ENCODE assay signal across 8 mouse cellular contexts in the genomic region with DNA sequence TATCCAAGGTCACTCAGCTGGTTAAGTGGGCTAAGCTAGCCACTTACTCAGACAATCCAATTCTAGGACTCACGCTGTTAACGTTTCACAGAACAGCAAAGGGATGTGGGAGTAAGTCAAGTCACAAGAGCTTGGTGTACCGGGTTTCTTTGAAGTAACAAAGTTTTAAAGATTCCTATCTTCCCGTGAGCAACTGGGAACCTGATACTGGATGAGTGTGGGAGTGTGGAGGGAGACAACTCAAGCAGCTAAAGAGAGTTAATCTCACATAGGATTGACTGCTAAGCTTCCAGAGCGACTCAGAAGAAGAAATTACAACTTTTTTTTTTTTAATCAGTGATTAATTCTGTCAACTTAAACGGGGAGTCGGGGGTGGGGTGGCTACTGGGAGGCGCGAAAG. TPM values are rescaled to one million over a fixed set of nuclear protein-coding genes. Genes with fewer than 3 reads are reported as not detected.
A peak's percentile ranks its signal among the peaks of the same experiment; 100 is the strongest.
DNase-seq lines count a peak whose midpoint lies in the region; ATAC-seq and TF ChIP-seq lines count a peak whose summit lies in the region.

No protein-coding gene starts in this region.

- in situ Hi-C loops in ES-E14 (cut with MboI; ENCODE audit: low sequenced_read_pairs in 2 of 2, unreplicated experiment in 2 of 2): no loop called here

- H3K4me1 ChIP-seq in heart, embryonic 14.5 days (ENCODE audit: control insufficient read depth in 2 of 2, insufficient read depth in 2 of 2, low read length in 2 of 2): peaks cover 0 to 11% of the 10 kb centered on the region in 2 experiments; a peak in 2 of 4 replicates
- 0 out of 4 replicates have a peak, but pooled peaks cover 0 to 1% of the 10 kb centered on the region in 2 experiments for H3K4me1 ChIP-seq in ES-E14 (ENCODE audit: control insufficient read depth in 2 of 2, insufficient read depth in 2 of 2, low read length in 2 of 2, poor library complexity in 1 of 2)
- peaks cover 10% of the 10 kb centered on the region for H3K4me1 ChIP-seq in forebrain, embryonic 15.5 days

- intact Hi-C loops in left cerebral cortex, postnatal 36 days (cut with DNase I): loop anchor here (5.0 kb wide), 1 partner anchor 157 kb away; no protein-coding TSS in a partner anchor

- peak overlapping the region in 1 of 2 experiments; percentile 86 for H3K27ac ChIP-seq in heart, embryonic 14.5 days (replicated peaks in 1 of 2; ENCODE audit: control insufficient read depth in 1 of 2, insufficient read depth in 1 of 2, low read depth in 2 of 2, low read length in 2 of 2)
- no peak overlapping the region for H3K27ac ChIP-seq in ES-E14 (ENCODE audit: insufficient read depth, low read depth, low read length, poor library complexity, severe bottlenecking)
- no peak overlapping the region for H3K27ac ChIP-seq in forebrain, embryonic 15.5 days (replicated peaks)

- no peak for DNase-seq in heart, postnatal 4 days
- DNase-seq in ES-E14 (ENCODE audit: low read depth, low spot score): no peak
- DNase-seq in mesoderm, embryonic 11.5 days (ENCODE audit: low read depth, low spot score): peak; percentile 2
- DNase-seq in thymus, postnatal 36 days: no peak
- no peak for DNase-seq in layer of hippocampus, adult 8-10 months (ENCODE audit: low spot score in 2 of 2)
- no peak for DNase-seq in left cerebral cortex, postnatal 36 days (ENCODE audit: low spot score in 2 of 2)

- WGBS in heart, embryonic 14.5 days: 14% methylated on average over 9 of the region's 9 CpGs
- WGBS in forebrain, embryonic 15.5 days: 17% methylated on average over 9 of the region's 9 CpGs

- no peaks in the 10 kb centered on the region for H3K27me3 ChIP-seq in heart, embryonic 14.5 days (ENCODE audit: control insufficient read depth, insufficient read depth, low read length)
- H3K27me3 ChIP-seq in forebrain, embryonic 15.5 days: no peaks in the 10 kb centered on the region

- no peak for ATAC-seq in heart, embryonic 14.5 days (ENCODE audit: insufficient number of reproducible peaks, insufficient read depth, low FRiP score, low read depth)
- ATAC-seq in forebrain, embryonic 15.5 days (replicated peaks): no peak

- no peaks in the 10 kb centered on the region for H3K36me3 ChIP-seq in heart, embryonic 14.5 days (ENCODE audit: control insufficient read depth, insufficient read depth, low read length)
- H3K36me3 ChIP-seq in ES-E14 (ENCODE audit: control insufficient read depth, insufficient read depth, low read length, poor library complexity, severe bottlenecking): no peaks in the 10 kb centered on the region
- no peaks in the 10 kb centered on the region for H3K36me3 ChIP-seq in forebrain, embryonic 15.5 days

- peak overlapping the region; percentile 53 to 87 for H3K4me3 ChIP-seq in heart, embryonic 14.5 days (ENCODE audit: control insufficient read depth in 1 of 2, insufficient read depth in 1 of 2, low read depth in 1 of 2, low read length in 2 of 2)
- peak overlapping the region; percentile 94 to 98 for H3K4me3 ChIP-seq in ES-E14 (ENCODE audit: insufficient read depth in 1 of 2, low read depth in 1 of 2, low read length in 2 of 2, poor library complexity in 1 of 2, severe bottlenecking in 1 of 2)
- H3K4me3 ChIP-seq in forebrain, embryonic 15.5 days: peak overlapping the region; percentile 70

- H3K9ac ChIP-seq in heart, embryonic 14.5 days (ENCODE audit: low read length): peak overlapping the region; percentile 74
- H3K9ac ChIP-seq in ES-E14 (ENCODE audit: insufficient read depth, low read depth, low read length, poor library complexity, severe bottlenecking): peak overlapping the region; percentile 99; the same call in 1 of the 2 replicates
- peak overlapping the region; percentile 68 for H3K9ac ChIP-seq in forebrain, embryonic 15.5 days (replicated peaks)

- peak overlapping the region; percentile 64 for H3K4me2 ChIP-seq in heart, embryonic 14.5 days (ENCODE audit: low read length)
- peak overlapping the region; percentile 58 for H3K4me2 ChIP-seq in forebrain, embryonic 15.5 days (replicated peaks)

- H3K9me3 ChIP-seq in heart, embryonic 14.5 days (ENCODE audit: control insufficient read depth, low read length): no peaks in the 10 kb centered on the region
- H3K9me3 ChIP-seq in ES-E14 (ENCODE audit: control insufficient read depth, insufficient read depth, low read depth, low read length): no peaks in the 10 kb centered on the region
- H3K9me3 ChIP-seq in forebrain, embryonic 15.5 days: no peaks in the 10 kb centered on the region

TF ChIP-seq in ES-E14, 5 proteins besides CTCF, POLR2A, EP300 and RAD21:
- TF ChIP-seq ZC3H11A (IDR thresholded peaks at IDR 0.05; ENCODE audit: borderline replicate concordance, low read depth, low read length) (no peak), MAFK (IDR thresholded peaks at IDR 0.05; ENCODE audit: insufficient read depth, low read depth, low read length) (no peak), HCFC1 (IDR thresholded peaks at IDR 0.05; ENCODE audit: borderline replicate concordance, insufficient read depth, low read length) (no peak), CHD2 (IDR thresholded peaks at IDR 0.05; ENCODE audit: low read depth, low read length) (no peak), ZNF384 (IDR thresholded peaks at IDR 0.05; ENCODE audit: low read depth, low read length) (no peak)
TF ChIP-seq in ES-E14: peak in this region for 0.

RNA-seq across cellular contexts. Expression of a gene that starts 10.0 kb away (rescaled TPM):
- polyA plus RNA-seq in heart, embryonic 14.5 days (2014; fragmentation: Nextera tagmentation; extraction: Ambion mirVana): 59.2 and 67.4 TPM in 2 replicates
- total RNA-seq in heart, postnatal 4 days (2021): 10 to 100 TPM; 34.8 to 47.3 TPM
- total RNA-seq in ES-E14 (2012; rRNA removed): 34.2 and 40.2 TPM in 2 replicates
- polyA plus RNA-seq in forebrain, embryonic 15.5 days (2015; fragmentation: Nextera tagmentation; extraction: Ambion mirVana): 97.1 and 111 TPM in 2 replicates
- total RNA-seq in layer of hippocampus, adult 8-10 months (2022): 10 to 100 TPM; 48.4 to 58.8 (median 50.5) TPM
- 10 to 100 TPM; 42.6 to 69.2 TPM for total RNA-seq in left cerebral cortex, postnatal 36 days (2021)
